Mouse (Mus musculus) cerebellum, postnatal 10 days (tissue): ENCODE results near the gene Tmem117.
A peak's percentile ranks its signal among the peaks of the same experiment; 100 is the strongest.

Experiments used
- DNase-seq, 2 experiments: peaks; one replicate each; pipeline ENCODE4 v3.0.0; 2021; ENCODE audit warnings: mixed read lengths in 2 of 2

Gene Tmem117

GRCm38 (mm10) chr15:95044011-95044410 is 415.0 kb downstream of the Tmem117 start:
- DNase-seq: peak; percentile 92 to 94

- peak; percentile 46 to 50 for DNase-seq
Observed at GRCm38 (mm10) chr15:95047486-95047885, 418.5 kb downstream of the Tmem117 start.

- peak; percentile 84 to 85 for DNase-seq
Observed at GRCm38 (mm10) chr15:95049171-95049729, 420.2 kb downstream of the Tmem117 start.

- no peak for DNase-seq
Observed at GRCm38 (mm10) chr15:95055081-95055650, 426.1 kb downstream of the Tmem117 start.

- DNase-seq: no peak
Observed at GRCm38 (mm10) chr15:95068023-95068422, 439.0 kb downstream of the Tmem117 start.

- DNase-seq: no peak
Observed at GRCm38 (mm10) chr15:95068799-95069198, 439.8 kb downstream of the Tmem117 start.

GRCm38 (mm10) chr15:95070881-95071280 is 441.8 kb downstream of the Tmem117 start:
- no peak for DNase-seq

- peak; percentile 59 to 66 for DNase-seq
Observed at GRCm38 (mm10) chr15:95075356-95075755, 446.3 kb downstream of the Tmem117 start.

- peak; percentile 60 to 67 for DNase-seq
Observed at GRCm38 (mm10) chr15:95081654-95082053, 452.6 kb downstream of the Tmem117 start.

GRCm38 (mm10) chr15:95085962-95086361 is 456.9 kb downstream of the Tmem117 start:
- DNase-seq: peak; percentile 68 to 75

- DNase-seq: no peak
Observed at GRCm38 (mm10) chr15:95100133-95100532, 471.1 kb downstream of the Tmem117 start.

GRCm38 (mm10) chr15:95101522-95101921 is 472.5 kb downstream of the Tmem117 start:
- peak in 1 of 2 experiments; percentile 27 for DNase-seq

- DNase-seq: peak; percentile 35 to 38
Observed at GRCm38 (mm10) chr15:95107246-95107809, 478.3 kb downstream of the Tmem117 start.

- peak; percentile 52 to 59 for DNase-seq
Observed at GRCm38 (mm10) chr15:95108626-95109025, 479.6 kb downstream of the Tmem117 start.

- no peak for DNase-seq
Observed at GRCm38 (mm10) chr15:95131401-95131800, 502.4 kb downstream of the Tmem117 start.

- no peak for DNase-seq
Observed at GRCm38 (mm10) chr15:95135926-95136609, 507.0 kb downstream of the Tmem117 start.

- no peak for DNase-seq
Observed at GRCm38 (mm10) chr15:95137018-95137810, 508.2 kb downstream of the Tmem117 start.

- DNase-seq: no peak
Observed at GRCm38 (mm10) chr15:95138709-95139409, 509.8 kb downstream of the Tmem117 start.

GRCm38 (mm10) chr15:95144131-95144530 is 515.1 kb downstream of the Tmem117 start:
- no peak for DNase-seq

- no peak for DNase-seq
Observed at GRCm38 (mm10) chr15:95145118-95145517, 516.1 kb downstream of the Tmem117 start.
